Mouse (Mus musculus) small intestine, adult 2 months (tissue): ENCODE results near the gene Sh3glb2.

Source experiments
- CTCF ChIP-seq: fragments of 200-500 bp; IDR thresholded peaks from 2 replicates; pipeline ENCODE4 v1.5.1; 2012; ENCODE audit warnings: low read depth, mild to moderate bottlenecking, control low read depth, inconsistent platforms, low read length, moderate library complexity, mixed read lengths; ENCODE audit not compliant: insufficient replicate concordance, insufficient read length; ENCODE audit errors: extremely low read depth
- POLR2A ChIP-seq: fragments of 200-500 bp; IDR thresholded peaks from 2 replicates; pipeline ENCODE4 v1.6.1; 2012; ENCODE audit warnings: low read depth, mild to moderate bottlenecking, control low read depth, inconsistent platforms, low read length, moderate library complexity

DNA sequence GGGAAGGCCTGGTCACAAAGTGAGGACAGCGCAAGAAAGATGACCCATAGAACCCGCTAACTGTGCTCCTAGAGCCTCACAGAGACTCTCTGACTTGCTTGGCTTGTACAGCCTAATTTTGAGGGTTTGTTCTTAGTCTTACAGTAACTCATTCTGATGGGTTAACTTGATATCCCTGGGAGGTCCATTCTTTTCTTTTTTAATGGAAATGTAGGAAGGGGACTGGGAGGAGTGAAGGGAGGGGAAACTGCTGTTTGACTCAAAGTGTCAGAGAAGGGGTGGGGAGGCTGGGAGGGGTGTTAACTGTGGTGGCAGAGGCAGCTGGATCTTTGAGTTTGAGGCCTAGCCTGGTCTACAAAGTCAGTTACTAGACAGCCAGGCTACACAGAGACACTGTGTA, 23.8 kb downstream of the Sh3glb2 start:
- TF ChIP-seq CTCF = no peak
- TF ChIP-seq POLR2A = no peak
